Mouse (Mus musculus) liver, embryonic 16.5 days (tissue): ENCODE data around the gene Gm11937. TPM values are rescaled to one million over a fixed set of nuclear protein-coding genes. Genes with fewer than 3 reads are reported as not detected.
"Not testable (repeated sequence)": the region's sequence is repeated elsewhere in the genome, so short reads cannot be mapped to it uniquely, and the experiment has no call there.

ENCODE experiments used
- ATAC-seq: fragments of 200-750 bp; cut with Nextera tagmentation; 2 replicates; pipeline ENCODE4 v1.8.0; 2017; ENCODE audit warnings: low read depth, mild to moderate bottlenecking, moderate number of reproducible peaks, moderate library complexity
- H3K27ac ChIP-seq: fragments of 300-500 bp; sonication (generic); 2 replicates; pipeline ENCODE4 v1.5.1; 2014; ENCODE audit warnings: mild to moderate bottlenecking, low read length
- H3K27me3 ChIP-seq: fragments of 300-500 bp; sonication (generic); 2 replicates; pipeline ENCODE4 v1.6.1; 2014; ENCODE audit warnings: low read depth, low read length, mixed read lengths; ENCODE audit not compliant: control insufficient read depth, insufficient read depth
- H3K36me3 ChIP-seq: fragments of 300-500 bp; sonication (generic); 2 replicates; pipeline ENCODE4 v1.6.1; 2014; ENCODE audit warnings: mild to moderate bottlenecking; ENCODE audit not compliant: control insufficient read depth, insufficient read depth
- H3K4me1 ChIP-seq: fragments of 300-500 bp; sonication (generic); 2 replicates; pipeline ENCODE4 v1.6.1; 2014; ENCODE audit warnings: low read depth, low read length, mixed read lengths; ENCODE audit not compliant: control insufficient read depth
- H3K4me2 ChIP-seq: fragments of 300-500 bp; sonication (generic); 2 replicates; pipeline ENCODE4 v1.6.1; 2014; ENCODE audit warnings: low read depth, low read length, mixed read lengths
- H3K4me3 ChIP-seq: fragments of 300-500 bp; sonication (generic); 2 replicates; pipeline ENCODE4 v1.5.1; 2014; ENCODE audit warnings: low read depth, mild to moderate bottlenecking, low read length
- H3K9ac ChIP-seq: fragments of 300-500 bp; sonication (generic); 2 replicates; pipeline ENCODE4 v1.6.1; 2014; ENCODE audit warnings: low read depth, low read length
- H3K9me3 ChIP-seq: fragments of 300-500 bp; sonication (generic); replicated peaks from 2 replicates; pipeline ENCODE4 v1.6.1; 2016; ENCODE audit warnings: low read length; ENCODE audit not compliant: control insufficient read depth
- WGBS: fragments of 180-500 bp; shearing (Covaris S2); extraction: QIAGEN DNeasy Blood & Tissue Kit; methylation state at CpG from one replicate; pipeline ENCODE4 v1.1.7; 2014; ENCODE audit not compliant: insufficient replicate concordance; 5-methylcytosine and 5-hydroxymethylcytosine counted together
- polyA plus RNA-seq: library from polyadenylated mRNA; unstranded; fragments of >200 nt; fragmentation: Nextera tagmentation; extraction: Ambion mirVana; gene quantifications from 2 replicates; pipeline ENCODE4 v1.2.1, GENCODE M21; 2015

The Gm11937 gene
- polyA plus RNA-seq, 1 experiment from 2014 or later = not detected

GRCm38 (mm10) chr11:99637086-99637485 lies 27.1 kb upstream of the Gm11937 start:
- Histone ChIP-seq H3K4me1 (no peaks in the 10 kb centered on the region), H3K27ac (no peak overlapping the region), H3K9ac (no peak overlapping the region), H3K4me3 (no peak overlapping the region), H3K36me3 (no peaks in the 10 kb centered on the region), H3K27me3 (no peaks in the 10 kb centered on the region), H3K9me3 (no peaks in the 10 kb centered on the region), H3K4me2 (no peak overlapping the region)
- ATAC-seq = no peak
- WGBS = 66% methylated on average over 1 of the region's 1 CpGs

GRCm38 (mm10) chr11:99634653-99635134 lies 24.7 kb upstream of the Gm11937 start, which contains the start of gene Krtap4-2:
Krtap4-2 (minus strand) TSS chr11:99635084.
- no peak within 1 kb of the TSS for H3K4me3 ChIP-seq
- 44% methylated on average over 8 of the region's 8 CpGs for WGBS

GRCm38 (mm10) chr11:99633293-99633692 lies 23.3 kb upstream of the Gm11937 start:
- no peak for ATAC-seq
- H3K4me3 ChIP-seq = no peak overlapping the region
- no peaks in the 10 kb centered on the region for H3K27me3 ChIP-seq
- no peak overlapping the region for H3K9ac ChIP-seq
- no peak overlapping the region for H3K27ac ChIP-seq
- WGBS = 27% methylated on average over 2 of the region's 2 CpGs
- no peaks in the 10 kb centered on the region for H3K36me3 ChIP-seq
- no peak overlapping the region for H3K4me2 ChIP-seq
- no peaks in the 10 kb centered on the region for H3K9me3 ChIP-seq
- no peaks in the 10 kb centered on the region for H3K4me1 ChIP-seq

More at GRCm38 (mm10) chr11:99634653-99635134, 24.7 kb upstream of the Gm11937 start, which contains the start of gene Krtap4-2:
- Histone ChIP-seq H3K4me2 (no peak within 1 kb of the TSS), H3K4me1 (no peaks in the 10 kb centered on the region), H3K36me3 (no peaks in the 10 kb centered on the region), H3K9me3 (no peaks in the 10 kb centered on the region), H3K27ac (no peak within 1 kb of the TSS), H3K9ac (no peak within 1 kb of the TSS), H3K27me3 (no peaks in the 10 kb centered on the region)
- no peak for ATAC-seq

- H3K4me2 ChIP-seq = no peak overlapping the region
- no peaks in the 10 kb centered on the region for H3K4me1 ChIP-seq
- H3K9me3 ChIP-seq = no peaks in the 10 kb centered on the region
- H3K4me3 ChIP-seq = no peak overlapping the region
- H3K36me3 ChIP-seq = no peaks in the 10 kb centered on the region
- H3K9ac ChIP-seq = no peak overlapping the region
- 40% methylated on average over 3 of the region's 3 CpGs for WGBS
- ATAC-seq = no peak
- no peak overlapping the region for H3K27ac ChIP-seq
- no peaks in the 10 kb centered on the region for H3K27me3 ChIP-seq
These were observed 20.9 kb upstream of the Gm11937 start for GRCm38 (mm10) chr11:99630890-99631289.

GRCm38 (mm10) chr11:99628138-99628537 lies 18.1 kb upstream of the Gm11937 start, which contains the start of gene Krtap4-1:
Krtap4-1 (minus strand) TSS chr11:99628238.
- Histone ChIP-seq H3K27ac (no peak within 1 kb of the TSS), H3K27me3 (no peaks in the 10 kb centered on the region), H3K9ac (no peak within 1 kb of the TSS), H3K4me2 (no peak within 1 kb of the TSS), H3K36me3 (no peaks in the 10 kb centered on the region), H3K9me3 (no peaks in the 10 kb centered on the region), H3K4me3 (no peak within 1 kb of the TSS), H3K4me1 (no peaks in the 10 kb centered on the region)
- no peak for ATAC-seq
- WGBS = 56% methylated on average over 4 of the region's 4 CpGs

GRCm38 (mm10) chr11:99620335-99620734 lies 10.3 kb upstream of the Gm11937 start, which contains the start of gene Gm11562:
Gm11562 (minus strand) TSS chr11:99620435.
- no peak within 1 kb of the TSS for H3K4me2 ChIP-seq
- H3K4me3 ChIP-seq = no peak within 1 kb of the TSS
- no peaks in the 10 kb centered on the region for H3K9me3 ChIP-seq
- H3K27ac ChIP-seq = no peak within 1 kb of the TSS
- H3K36me3 ChIP-seq = no peaks in the 10 kb centered on the region
- no peaks in the 10 kb centered on the region for H3K27me3 ChIP-seq
- 55% methylated on average over 2 of the region's 2 CpGs for WGBS
- ATAC-seq = no peak
- H3K4me1 ChIP-seq = no peaks in the 10 kb centered on the region
- no peak within 1 kb of the TSS for H3K9ac ChIP-seq

- H3K4me3 ChIP-seq = no peak within 1 kb of the TSS
- no peaks in the 10 kb centered on the region for H3K4me1 ChIP-seq
- H3K4me2 ChIP-seq = no peak within 1 kb of the TSS
- H3K27ac ChIP-seq = no peak within 1 kb of the TSS
- H3K36me3 ChIP-seq = no peaks in the 10 kb centered on the region
- H3K27me3 ChIP-seq = no peaks in the 10 kb centered on the region
- ATAC-seq = no peak
- 35% methylated on average over 3 of the region's 3 CpGs for WGBS
- H3K9me3 ChIP-seq = no peaks in the 10 kb centered on the region
- H3K9ac ChIP-seq = no peak within 1 kb of the TSS
These were observed 4.9 kb upstream of the Gm11937 start, which contains the start of gene Krtap2-4 for GRCm38 (mm10) chr11:99614796-99615363. Krtap2-4 (minus strand) TSS chr11:99614846.

- ATAC-seq = no peak
- H3K9me3 ChIP-seq = no peaks in the 10 kb centered on the region
- H3K4me1 ChIP-seq = no peaks in the 10 kb centered on the region
- no peak overlapping the region for H3K27ac ChIP-seq
- H3K9ac ChIP-seq = no peak overlapping the region
- H3K27me3 ChIP-seq = no peaks in the 10 kb centered on the region
- no peak overlapping the region for H3K4me3 ChIP-seq
- no peak overlapping the region for H3K4me2 ChIP-seq
- WGBS = 39% methylated on average over 1 of the region's 1 CpGs
- no peaks in the 10 kb centered on the region for H3K36me3 ChIP-seq
These were observed 863 bp downstream of the Gm11937 start for GRCm38 (mm10) chr11:99609126-99609525.

GRCm38 (mm10) chr11:99603208-99603607 lies 6.8 kb downstream of the Gm11937 start, which contains the start of gene Gm11938:
Gm11938 (minus strand) TSS chr11:99603308.
- ATAC-seq, H3K9ac ChIP-seq: not testable (repeated sequence)
- WGBS = 36% methylated on average over 1 of the region's 1 CpGs

More at GRCm38 (mm10) chr11:99603208-99603607, 6.8 kb downstream of the Gm11937 start, which contains the start of gene Gm11938:
- H3K4me3 ChIP-seq, H3K36me3 ChIP-seq, H3K27me3 ChIP-seq, H3K9me3 ChIP-seq, H3K27ac ChIP-seq, H3K4me2 ChIP-seq, H3K4me1 ChIP-seq: not testable (repeated sequence)
